Mouse (Mus musculus) lung, adult 2 months (tissue): ENCODE measurements around the gene Adarb1.

ENCODE experiments used
- CTCF ChIP-seq: fragments of 200-500 bp; IDR thresholded peaks from 2 replicates; pipeline ENCODE4 v1.5.1; 2011; ENCODE audit warnings: mild to moderate bottlenecking, low read length, control low read depth; ENCODE audit not compliant: insufficient read depth
- POLR2A ChIP-seq: fragments of 200-500 bp; IDR thresholded peaks from 2 replicates; pipeline ENCODE4 v1.6.1; 2011; ENCODE audit warnings: low read depth, mild to moderate bottlenecking, control low read depth, low read length, borderline replicate concordance; ENCODE audit errors: extremely low read depth

- TF ChIP-seq CTCF, result no peak
- TF ChIP-seq POLR2A, result no peak
Measured at GRCm38 (mm10) chr10:77366959-77367358, 51.1 kb downstream of the Adarb1 start.
